Mouse (Mus musculus) bone marrow, adult 2 months (tissue): ENCODE measurements around the gene Abcg5. TPM values are rescaled to one million over a fixed set of nuclear protein-coding genes. Genes with fewer than 3 reads are reported as not detected.
A peak's percentile ranks its signal among the peaks of the same experiment; 100 is the strongest.

Experiments used
- H3K27ac ChIP-seq: fragments of 200-500 bp; 2 replicates; pipeline ENCODE4 v1.5.1; 2012; ENCODE audit warnings: low read depth, mild to moderate bottlenecking, control low read depth, inconsistent platforms, low read length; ENCODE audit not compliant: control insufficient read depth, poor library complexity, insufficient read depth
- H3K4me1 ChIP-seq: fragments of 200-500 bp; 2 replicates; pipeline ENCODE4 v1.6.1; 2011; ENCODE audit warnings: low read length; ENCODE audit not compliant: control insufficient read depth, insufficient read depth
- H3K4me3 ChIP-seq: fragments of 200-500 bp; replicated peaks from 2 replicates; pipeline ENCODE3; 2011; ENCODE audit warnings: mild to moderate bottlenecking, low read depth, low read length, control low read depth; ENCODE audit not compliant: control insufficient read depth
- CTCF ChIP-seq: fragments of 200-500 bp; IDR thresholded peaks from 2 replicates; pipeline ENCODE4 v1.5.1; 2011; ENCODE audit warnings: low read length, control low read depth; ENCODE audit not compliant: control insufficient read depth, insufficient read depth
- POLR2A ChIP-seq: fragments of 200-500 bp; IDR thresholded peaks from 2 replicates; pipeline ENCODE4 v1.6.1; 2011; ENCODE audit warnings: low read depth, mild to moderate bottlenecking, control low read depth, low read length, borderline replicate concordance; ENCODE audit not compliant: control insufficient read depth
- WGBS: fragments of 180-500 bp; shearing (Covaris S2); methylation state at CpG from one replicate; pipeline ENCODE4 v1.1.7; 2018; 5-methylcytosine and 5-hydroxymethylcytosine counted together
- polyA plus RNA-seq: library from polyadenylated mRNA; stranded (reverse); fragments of >200 nt; gene quantifications from 2 replicates; pipeline ENCODE4 v1.2.4, GENCODE M21; 2011; ENCODE audit warnings: low replicate concordance; ENCODE audit not compliant: missing spikeins, insufficient read depth, insufficient read length

Abcg5 gene
- polyA plus RNA-seq, 1 experiment = 0.85 TPM

GRCm38 (mm10) chr17:84633443-84633842 lies 49.4 kb downstream of the Abcg5 start:
- WGBS = 5% methylated on average over 13 of the region's 13 CpGs
- no peak overlapping the region for H3K27ac ChIP-seq

GRCm38 (mm10) chr17:84631836-84632235 lies 51.0 kb downstream of the Abcg5 start:
- TF ChIP-seq CTCF (no peak), POLR2A (no peak)
- 43% methylated on average over 6 of the region's 6 CpGs for WGBS
- Histone ChIP-seq H3K27ac (no peak overlapping the region), H3K4me3 (no peak overlapping the region), H3K4me1 (peaks cover 2% of the 10 kb centered on the region; the same call in 1 of the 2 replicates)

More at GRCm38 (mm10) chr17:84633443-84633842, 49.4 kb downstream of the Abcg5 start:
- Histone ChIP-seq H3K4me1 (peaks cover 4% of the 10 kb centered on the region; the same call in 1 of the 2 replicates), H3K4me3 (peak overlapping the region; percentile 47)
- TF ChIP-seq POLR2A (no peak), CTCF (no peak)

- no peak overlapping the region for H3K4me3 ChIP-seq
- 83% methylated on average over 9 of the region's 9 CpGs for WGBS
- peaks cover 2% of the 10 kb centered on the region; the same call in 1 of the 2 replicates for H3K4me1 ChIP-seq
- TF ChIP-seq CTCF (no peak), POLR2A (no peak)
- no peak overlapping the region for H3K27ac ChIP-seq
Measured at GRCm38 (mm10) chr17:84628611-84629010, 54.2 kb downstream of the Abcg5 start.

- Histone ChIP-seq H3K27ac (no peak overlapping the region), H3K4me3 (no peak overlapping the region), H3K4me1 (no peaks in the 10 kb centered on the region)
- WGBS = 92% methylated on average over 10 of the region's 10 CpGs
- no peak for TF ChIP-seq CTCF
- TF ChIP-seq POLR2A = no peak
Measured at GRCm38 (mm10) chr17:84627721-84628120, 55.1 kb downstream of the Abcg5 start.

- no peak overlapping the region for H3K4me3 ChIP-seq
- WGBS = 68% methylated on average over 9 of the region's 9 CpGs
- no peak overlapping the region for H3K27ac ChIP-seq
- TF ChIP-seq POLR2A = no peak
- TF ChIP-seq CTCF = no peak
- no peaks in the 10 kb centered on the region for H3K4me1 ChIP-seq
Measured at GRCm38 (mm10) chr17:84626857-84627305, 55.9 kb downstream of the Abcg5 start.

- Histone ChIP-seq H3K4me1 (no peaks in the 10 kb centered on the region), H3K4me3 (peak within 1 kb of the TSS; percentile 65), H3K27ac (no peak within 1 kb of the TSS)
- TF ChIP-seq POLR2A (peak; percentile 34; the same call in 1 of the 2 replicates), CTCF (no peak)
- WGBS = 4% methylated on average over 25 of the region's 25 CpGs
Measured at GRCm38 (mm10) chr17:84626276-84626856, 56.4 kb downstream of the Abcg5 start, which contains the start of gene Dync2li1. Gene Dync2li1, plus strand, starts transcription at chr17:84626496.

GRCm38 (mm10) chr17:84622873-84623272 lies 59.9 kb downstream of the Abcg5 start:
- 74% methylated on average over 2 of the region's 2 CpGs for WGBS
- H3K4me1 ChIP-seq = peaks cover 10% of the 10 kb centered on the region
- H3K27ac ChIP-seq = no peak overlapping the region
- H3K4me3 ChIP-seq = no peak overlapping the region
- TF ChIP-seq CTCF (no peak), POLR2A (no peak)

GRCm38 (mm10) chr17:84622028-84622427 lies 60.8 kb downstream of the Abcg5 start:
- 37% methylated on average over 4 of the region's 4 CpGs for WGBS
- no peak overlapping the region for H3K4me3 ChIP-seq
- peaks cover 10% of the 10 kb centered on the region for H3K4me1 ChIP-seq
- peak; percentile 47; the same call in 1 of the 2 replicates for TF ChIP-seq CTCF
- no peak for TF ChIP-seq POLR2A
- no peak overlapping the region for H3K27ac ChIP-seq
